In genomic region chr17:48096321-48096720, GRCm38 (mm10) we compare ENCODE assay signal across 10 mouse cellular contexts. TPM values are rescaled to one million over a fixed set of nuclear protein-coding genes. Genes with fewer than 3 reads are reported as not detected.
A peak's percentile ranks its signal among the peaks of the same experiment; 100 is the strongest.
DNase-seq lines count a peak whose midpoint lies in the region; ATAC-seq and TF ChIP-seq lines count a peak whose summit lies in the region.
"Had no signal": no experiment of that assay in that cellular context is flagged by ENCODE, and none has a peak within 500 bp of the region (broad histone marks: within the 10 kb centered on the region; RNA-seq: fewer than 3 reads in every experiment).

No protein-coding gene starts in this region.

- no peak overlapping the region for H3K27ac ChIP-seq in kidney, postnatal 0 days
- H3K27ac ChIP-seq in kidney, adult 2 months (ENCODE audit: insufficient read depth, low read depth, low read length) = no peak overlapping the region
- no peak overlapping the region for H3K27ac ChIP-seq in embryonic facial prominence, embryonic 12.5 days
- no peak overlapping the region for H3K27ac ChIP-seq in liver, embryonic 15.5 days (replicated peaks)

- 8% methylated on average over 17 of the region's 17 CpGs for WGBS in kidney, postnatal 0 days
- 15% methylated on average over 17 of the region's 17 CpGs for WGBS in kidney, adult 2 months
- WGBS in embryonic facial prominence, embryonic 12.5 days = 10% methylated on average over 17 of the region's 17 CpGs
- WGBS in liver, embryonic 15.5 days (ENCODE audit: insufficient replicate concordance) = 5% methylated on average over 17 of the region's 17 CpGs

- peaks cover 28% of the 10 kb centered on the region for H3K4me1 ChIP-seq in kidney, postnatal 0 days (replicated peaks; ENCODE audit: insufficient read depth, low read length)
- peaks cover 3% of the 10 kb centered on the region; the same call in 1 of the 2 replicates for H3K4me1 ChIP-seq in kidney, adult 2 months (ENCODE audit: control insufficient read depth, insufficient read depth, low read length)
- peaks cover 59% of the 10 kb centered on the region for H3K4me1 ChIP-seq in embryonic facial prominence, embryonic 12.5 days
- H3K4me1 ChIP-seq in liver, embryonic 15.5 days (replicated peaks) = peaks cover 16% of the 10 kb centered on the region

- H3K27me3 ChIP-seq in kidney, postnatal 0 days (ENCODE audit: insufficient read depth, low read length) = peaks cover 42% of the 10 kb centered on the region
- peaks cover 10% of the 10 kb centered on the region; the same call in 1 of the 2 replicates for H3K27me3 ChIP-seq in kidney, adult 2 months (replicated peaks; ENCODE audit: control insufficient read depth, insufficient read depth, low read length)
- peaks cover 54% of the 10 kb centered on the region for H3K27me3 ChIP-seq in embryonic facial prominence, embryonic 12.5 days
- peaks cover 83% of the 10 kb centered on the region for H3K27me3 ChIP-seq in liver, embryonic 15.5 days

- peak overlapping the region; percentile 13 for H3K4me3 ChIP-seq in kidney, postnatal 0 days (replicated peaks; ENCODE audit: low read depth, low read length)
- no peak overlapping the region for H3K4me3 ChIP-seq in kidney, adult 2 months (ENCODE audit: insufficient read depth, low read depth, low read length)
- 0 out of 2 replicates have a peak overlapping the region, but pooled peaks have one; percentile 5 for H3K4me3 ChIP-seq in embryonic facial prominence, embryonic 12.5 days
- no peak overlapping the region for H3K4me3 ChIP-seq in liver, embryonic 15.5 days (replicated peaks)

- H3K4me2 ChIP-seq in kidney, postnatal 0 days (ENCODE audit: low read length) = 0 out of 2 replicates have a peak overlapping the region, but pooled peaks have one; percentile 16
- H3K4me2 ChIP-seq in embryonic facial prominence, embryonic 12.5 days (replicated peaks) = peak overlapping the region; percentile 82
- peak overlapping the region; percentile 52; the same call in 1 of the 2 replicates for H3K4me2 ChIP-seq in liver, embryonic 15.5 days

- H3K36me3 ChIP-seq in kidney, postnatal 0 days (ENCODE audit: insufficient read depth, low read length) = no peaks in the 10 kb centered on the region
- H3K36me3 ChIP-seq in kidney, adult 2 months (ENCODE audit: control insufficient read depth, insufficient read depth, low read length) = no peaks in the 10 kb centered on the region
- no peaks in the 10 kb centered on the region for H3K36me3 ChIP-seq in embryonic facial prominence, embryonic 12.5 days
- H3K36me3 ChIP-seq in liver, embryonic 15.5 days (replicated peaks) = no peaks in the 10 kb centered on the region

- no peak for TF ChIP-seq POLR2A in kidney, adult 2 months (IDR thresholded peaks at IDR 0.05; ENCODE audit: low read depth, low read length)

- ATAC-seq in kidney, postnatal 0 days (replicated peaks; ENCODE audit: low FRiP score, low read depth) = no peak
- no peak for ATAC-seq in embryonic facial prominence, embryonic 12.5 days (ENCODE audit: insufficient number of reproducible peaks, insufficient read depth, low FRiP score, low TSS enrichment)
- no peak for ATAC-seq in liver, embryonic 15.5 days (ENCODE audit: insufficient read depth)

- TF ChIP-seq CTCF in kidney, postnatal 0 days (IDR thresholded peaks at IDR 0.05; ENCODE audit: low read depth) = no peak
- TF ChIP-seq CTCF in kidney, adult 2 months (conservative IDR thresholded peaks at IDR 0.05; ENCODE audit: insufficient read depth, insufficient read length, low read depth, low read length) = no peak

- no peaks in the 10 kb centered on the region for H3K9me3 ChIP-seq in kidney, postnatal 0 days (replicated peaks; ENCODE audit: low read length)
- no peaks in the 10 kb centered on the region for H3K9me3 ChIP-seq in embryonic facial prominence, embryonic 12.5 days
- H3K9me3 ChIP-seq in liver, embryonic 15.5 days (replicated peaks) = 0 out of 2 replicates have a peak, but pooled peaks cover 4% of the 10 kb centered on the region

- no peak overlapping the region for H3K9ac ChIP-seq in kidney, postnatal 0 days (ENCODE audit: low read depth, low read length)
- H3K9ac ChIP-seq in embryonic facial prominence, embryonic 12.5 days = no peak overlapping the region
- no peak overlapping the region for H3K9ac ChIP-seq in liver, embryonic 15.5 days

- DNase-seq in embryo, embryonic 11 days = peak; percentile 43
- no peak for DNase-seq in embryo, embryonic 10.5 days (ENCODE audit: low spot score)
- DNase-seq in kidney, postnatal 0 days (ENCODE audit: low spot score) = no peak
- DNase-seq in kidney, adult 2 months = no peak
- DNase-seq in spleen, postnatal 10 days (ENCODE audit: low spot score in 2 of 2) = no peak
- no peak for DNase-seq in c-Kit-positive CD71-positive TER-119-positive erythroid progenitor cells, embryonic 14.5 days (ENCODE audit: low spot score)

RNA-seq across cellular contexts. Expression of gene 1700067P10Rik, which starts 7.2 kb away (rescaled TPM):
- polyA plus RNA-seq in kidney, postnatal 0 days (2015; fragmentation: Nextera tagmentation; extraction: Ambion mirVana) = not detected in 2 replicates
- polyA plus RNA-seq in kidney, adult 2 months (2012; rRNA removed) = not detected in 2 replicates
- polyA plus RNA-seq in embryonic facial prominence, embryonic 12.5 days (2016; fragmentation: Nextera tagmentation; extraction: Ambion mirVana) = not detected in 2 replicates
- polyA plus RNA-seq in liver, embryonic 15.5 days (2015; fragmentation: Nextera tagmentation; extraction: Ambion mirVana) = not detected in 2 replicates
- polyA plus RNA-seq: inflammation-experienced regulatory T-cells, adult 6 months had no signal

RNA-seq across cellular contexts. Expression of gene 9830107B12Rik, which starts 49.7 kb away (rescaled TPM):
- not detected in 2 replicates for polyA plus RNA-seq in kidney, postnatal 0 days (2015; fragmentation: Nextera tagmentation; extraction: Ambion mirVana)
- polyA plus RNA-seq in kidney, adult 2 months (2012; rRNA removed) = not detected in 2 replicates
- polyA plus RNA-seq in embryonic facial prominence, embryonic 12.5 days (2016; fragmentation: Nextera tagmentation; extraction: Ambion mirVana) = not detected in 2 replicates
- 0.70 and 0.84 TPM in 2 replicates for polyA plus RNA-seq in liver, embryonic 15.5 days (2015; fragmentation: Nextera tagmentation; extraction: Ambion mirVana)
- polyA plus RNA-seq: inflammation-experienced regulatory T-cells, adult 6 months had no signal

RNA-seq across cellular contexts. Expression of gene 1700122O11Rik, which starts 58.2 kb away (rescaled TPM):
- polyA plus RNA-seq in kidney, postnatal 0 days (2015; fragmentation: Nextera tagmentation; extraction: Ambion mirVana) = not detected in 2 replicates
- polyA plus RNA-seq in kidney, adult 2 months (2012; rRNA removed) = not detected in 2 replicates
- not detected in 2 replicates for polyA plus RNA-seq in embryonic facial prominence, embryonic 12.5 days (2016; fragmentation: Nextera tagmentation; extraction: Ambion mirVana)
- polyA plus RNA-seq in liver, embryonic 15.5 days (2015; fragmentation: Nextera tagmentation; extraction: Ambion mirVana) = not detected in 2 replicates
- polyA plus RNA-seq: inflammation-experienced regulatory T-cells, adult 6 months; urinary bladder, adult 2 months had no signal

Comparison
In these comparisons a context has a peak if more than half of its experiments do, and no peak if none do; other contexts are left out.
1. H3K4me3 ChIP-seq: peak in kidney, postnatal 0 days (single experiment) and embryonic facial prominence, embryonic 12.5 days (single experiment); none in kidney, adult 2 months (single experiment) and liver, embryonic 15.5 days (single experiment).
2. H3K4me2 ChIP-seq: peak in every context shown above with its lines; median percentile 82 in embryonic facial prominence, embryonic 12.5 days; 52 in liver, embryonic 15.5 days; 16 in kidney, postnatal 0 days.